Mouse (Mus musculus) heart, adult 8-10 months (tissue): ENCODE measurements around the gene Prss37. TPM values are rescaled to one million over a fixed set of nuclear protein-coding genes. Genes with fewer than 3 reads are reported as not detected.
A peak's percentile ranks its signal among the peaks of the same experiment; 100 is the strongest.

Experiments used
- DNase-seq: peaks from one replicate; pipeline ENCODE4 v3.0.0; 2022; ENCODE audit warnings: low spot score
- total RNA-seq, 4 experiments: library from RNA; stranded (reverse); gene quantifications; 2 replicates each; pipeline ENCODE4 v1.2.4; 2022

Prss37 gene
- not detected for total RNA-seq

DNA sequence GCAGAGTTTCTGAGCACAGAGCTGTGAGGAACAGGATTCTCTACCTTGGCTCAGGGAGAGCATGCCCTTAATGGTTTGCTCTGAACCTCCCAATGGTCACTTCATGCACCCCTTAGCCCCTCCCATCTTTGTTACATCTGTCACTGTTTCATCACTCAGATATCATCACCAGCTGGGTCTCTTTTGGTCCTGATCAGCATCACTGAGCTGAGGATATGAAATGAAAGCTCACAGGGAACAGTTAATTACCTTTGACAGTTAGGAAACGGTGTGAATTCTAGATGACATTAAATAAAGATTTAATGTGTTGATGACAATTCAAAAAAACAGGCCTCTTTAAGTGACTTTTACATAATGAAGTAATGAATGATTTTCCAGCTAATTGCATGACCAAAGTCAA, at the start of gene Prss37:
Prss37 (minus strand) TSS at position 101 of the 400 bp plus-strand sequence.
- no peak for DNase-seq

- DNase-seq, result no peak
Observed at GRCm38 (mm10) chr6:40554950-40555349, 35.6 kb upstream of the Prss37 start, which contains the start of gene Olfr461. Gene Olfr461, minus strand, starts transcription at chr6:40555050.

- DNase-seq, result no peak
Observed at GRCm38 (mm10) chr6:40544690-40545089, 25.4 kb upstream of the Prss37 start.

DNA sequence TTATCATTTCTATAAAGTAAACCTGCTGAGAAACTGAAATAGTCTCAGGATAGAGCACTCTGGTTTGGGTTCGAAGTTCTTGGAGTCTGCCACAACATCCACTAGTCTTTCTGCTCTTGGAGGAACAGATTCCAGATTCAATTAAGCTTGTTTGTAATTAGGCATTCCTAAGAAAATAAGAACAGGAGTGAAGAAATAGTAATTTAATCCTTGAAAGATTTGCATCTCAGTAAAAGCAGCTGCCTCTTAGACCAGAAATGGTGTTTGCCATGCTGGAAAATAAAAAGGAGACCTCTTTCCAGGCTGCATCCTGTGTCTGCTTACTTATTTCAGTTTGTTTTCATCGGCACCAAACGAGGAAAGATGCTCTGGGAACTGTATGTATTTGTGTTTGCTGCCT, 26.1 kb downstream of the Prss37 start, which contains the start of gene Tas2r108:
Tas2r108 (plus strand) TSS at position 301 of the 400 bp plus-strand sequence.
- DNase-seq, result no peak

GRCm38 (mm10) chr6:40490933-40491332, 28.4 kb downstream of the Prss37 start, which contains the start of gene Tas2r137:
Gene Tas2r137, plus strand, starts transcription at chr6:40491233.
- no peak for DNase-seq

DNA sequence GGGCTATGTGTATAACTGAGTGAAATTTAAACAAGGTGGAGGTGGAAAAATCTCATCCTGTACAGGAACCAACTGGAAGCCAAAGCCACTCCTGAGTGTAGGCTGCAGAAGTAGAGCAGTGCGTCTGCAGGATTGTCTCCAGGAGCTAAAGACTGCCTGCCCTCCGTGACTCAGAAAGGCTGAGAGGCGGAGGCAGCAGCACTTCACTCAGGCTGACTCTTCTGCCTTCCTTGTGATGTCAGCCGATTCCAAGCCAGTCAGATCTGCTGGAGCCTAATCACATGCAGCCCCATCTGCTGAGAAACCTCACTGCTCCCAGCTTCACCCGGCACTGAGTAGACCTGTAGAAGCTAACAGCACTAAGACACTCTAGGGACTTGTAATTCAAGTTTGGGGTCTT, 37.0 kb downstream of the Prss37 start:
- DNase-seq, result no peak

DNA sequence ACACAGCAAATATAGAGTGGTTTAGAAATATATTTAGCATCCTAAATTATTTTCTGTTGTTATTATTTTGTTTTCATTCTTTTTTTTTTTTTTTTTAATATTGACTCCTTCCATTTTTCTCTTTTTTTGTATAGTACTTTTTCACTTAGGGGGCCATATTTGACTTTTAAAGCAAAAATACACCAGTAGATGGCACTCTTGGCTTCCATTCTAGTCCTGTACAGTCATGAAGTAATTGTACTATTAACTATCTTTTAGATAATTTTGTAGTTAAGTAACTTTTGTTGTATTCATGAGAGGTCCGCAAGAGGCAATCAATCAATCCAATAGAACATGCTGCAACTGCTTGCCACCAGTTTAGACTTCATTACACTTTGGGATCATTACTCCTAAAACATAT, 39.6 kb downstream of the Prss37 start:
- DNase-seq, result no peak

- DNase-seq, result no peak
Observed at GRCm38 (mm10) chr6:40476132-40476531, 43.2 kb downstream of the Prss37 start.

DNA sequence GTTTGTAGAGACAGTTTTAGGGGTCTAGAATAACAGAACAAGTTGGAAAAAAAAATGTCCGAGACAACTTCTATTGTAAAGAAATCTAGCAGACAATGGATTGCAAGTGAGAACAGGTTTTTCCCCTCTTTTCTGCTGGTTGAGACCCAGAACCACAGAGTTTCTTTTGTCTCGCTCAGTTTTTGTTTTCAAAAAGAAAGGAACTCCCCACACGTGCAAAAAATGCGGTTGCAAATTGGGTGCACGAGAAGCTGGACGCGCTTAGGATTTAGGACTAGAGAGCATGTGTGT, 47.6 kb downstream of the Prss37 start:
- DNase-seq, result no peak

GRCm38 (mm10) chr6:40470916-40471719, 48.2 kb downstream of the Prss37 start, which contains the start of gene Ssbp1:
Gene Ssbp1, plus strand, starts transcription at chr6:40471352.
- peak; percentile 91 for DNase-seq

GRCm38 (mm10) chr6:40465710-40466109, 53.6 kb downstream of the Prss37 start:
- DNase-seq, result no peak

Other genes with a start within 250 kb of the Prss37 start
- 10 to 100 TPM; 14.4 to 18.6 (median 17.4) TPM for gene Agk, start 194.3 kb downstream of the Prss37 start, total RNA-seq
- 1 to 10 TPM; 3.7 to 6.1 (median 5.0) TPM for gene E330009J07Rik, start 83.4 kb downstream of the Prss37 start, total RNA-seq
- not detected for gene Wee2, start 80.4 kb downstream of the Prss37 start, total RNA-seq
- 10 to 100 TPM; 29.8 to 43.8 (median 33.9) TPM for gene Ssbp1, start 48.2 kb downstream of the Prss37 start, total RNA-seq
- gene Tas2r137, start 28.3 kb downstream of the Prss37 start, total RNA-seq, result under 1 TPM in 3 of 4 experiments, not detected in 1; 0.25 to 0.28 (median 0.26) TPM
- not detected for gene Tas2r108, start 26.0 kb downstream of the Prss37 start, total RNA-seq
- not detected for gene Olfr461, start 35.5 kb upstream of the Prss37 start, total RNA-seq
- not detected for gene Olfr460, start 50.0 kb upstream of the Prss37 start, total RNA-seq
- 1 to 10 TPM in 2 of 4 experiments, under 1 TPM in 2; 0.29 to 2.2 (median 1.0) TPM for gene Clec5a, start 66.3 kb upstream of the Prss37 start, total RNA-seq
- gene Tas2r138, start 93.8 kb upstream of the Prss37 start, total RNA-seq, result not detected
- gene Mgam, start 109.3 kb upstream of the Prss37 start, total RNA-seq, result under 1 TPM in 3 of 4 experiments, not detected in 1; 0.09 to 0.19 (median 0.14) TPM